Mouse (Mus musculus) intestine, embryonic 14.5 days (tissue): ENCODE results near the gene Sez6. TPM values are rescaled to one million over a fixed set of nuclear protein-coding genes. Genes with fewer than 3 reads are reported as not detected.

ENCODE experiments used
- ATAC-seq: fragments of 200-750 bp; cut with Nextera tagmentation; replicated peaks from 2 replicates; pipeline ENCODE4 v1.8.0; 2017; ENCODE audit warnings: low read depth, moderate number of reproducible peaks, moderate TSS enrichment, moderate library complexity; ENCODE audit not compliant: low FRiP score, low TSS enrichment
- DNase-seq: peaks from one replicate; pipeline ENCODE4 v3.0.0-alpha.2; 2018; ENCODE audit warnings: low spot score
- H3K27ac ChIP-seq: fragments of 300-500 bp; sonication (generic); 2 replicates; pipeline ENCODE4 v1.5.1; 2014; ENCODE audit warnings: low read depth, mild to moderate bottlenecking, control low read depth
- H3K27me3 ChIP-seq: fragments of 300-500 bp; sonication (generic); replicated peaks from 2 replicates; pipeline ENCODE4 v1.6.1; 2014; ENCODE audit warnings: low read length, control low read depth; ENCODE audit not compliant: control insufficient read depth, insufficient read depth
- H3K36me3 ChIP-seq: fragments of 300-500 bp; sonication (generic); 2 replicates; pipeline ENCODE4 v1.6.1; 2014; ENCODE audit warnings: low read length, control low read depth; ENCODE audit not compliant: control insufficient read depth, insufficient read depth
- H3K4me1 ChIP-seq: fragments of 300-500 bp; sonication (generic); replicated peaks from 2 replicates; pipeline ENCODE4 v1.6.1; 2014; ENCODE audit warnings: low read length, control low read depth, mixed read lengths; ENCODE audit not compliant: control insufficient read depth, insufficient read depth
- H3K4me2 ChIP-seq: fragments of 300-500 bp; sonication (generic); 2 replicates; pipeline ENCODE4 v1.6.1; 2014; ENCODE audit warnings: low read length
- H3K4me3 ChIP-seq: fragments of 300-500 bp; sonication (generic); 2 replicates; pipeline ENCODE4 v1.5.1; 2014; ENCODE audit warnings: low read depth, low read length, control low read depth, mixed read lengths
- H3K9ac ChIP-seq: fragments of 300-500 bp; sonication (generic); 2 replicates; pipeline ENCODE4 v1.6.1; 2014; ENCODE audit warnings: mild to moderate bottlenecking, low read length
- H3K9me3 ChIP-seq: fragments of 300-500 bp; sonication (generic); 2 replicates; pipeline ENCODE4 v1.6.1; 2016; ENCODE audit warnings: low read length, control low read depth; ENCODE audit not compliant: control insufficient read depth
- WGBS: fragments of 180-500 bp; shearing (Covaris S2); extraction: QIAGEN DNeasy Blood & Tissue Kit; methylation state at CpG from one replicate; pipeline ENCODE4 v1.1.7; 2014; 5-methylcytosine and 5-hydroxymethylcytosine counted together
- polyA plus RNA-seq: library from polyadenylated mRNA; unstranded; fragments of >200 nt; fragmentation: Nextera tagmentation; extraction: Ambion mirVana; gene quantifications from 2 replicates; pipeline ENCODE4 v1.2.1, GENCODE M21; 2014

Sez6 gene
- polyA plus RNA-seq, 1 experiment from 2014 or later: 1.4 TPM

DNA sequence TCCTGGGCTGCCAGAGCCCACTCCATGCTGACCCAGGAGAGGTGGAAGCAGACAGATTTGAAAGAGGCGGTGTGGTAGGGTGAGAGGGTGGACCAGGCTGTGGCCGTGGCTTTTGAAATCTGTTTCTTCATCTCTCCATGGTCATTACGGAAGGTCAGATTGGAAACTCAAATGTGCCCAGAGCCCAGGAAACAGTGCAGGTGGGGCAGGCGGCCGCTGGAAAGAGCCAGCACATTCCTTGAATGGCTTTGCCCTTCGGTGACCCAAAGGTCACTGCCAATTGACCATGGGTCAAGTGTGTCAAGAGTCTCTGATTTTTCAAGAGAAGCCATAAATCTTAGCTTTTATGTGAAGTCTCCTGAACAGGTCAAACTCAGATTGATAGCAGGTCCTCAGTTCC lies 17.1 kb upstream of the Sez6 start:
- no peak overlapping the region for H3K27ac ChIP-seq
- DNase-seq (no peak), ATAC-seq (no peak)
- H3K4me2 ChIP-seq: no peak overlapping the region
- peaks cover 47% of the 10 kb centered on the region for H3K27me3 ChIP-seq
- H3K36me3 ChIP-seq: no peaks in the 10 kb centered on the region
- WGBS: 46% methylated on average over 6 of the region's 6 CpGs
- H3K4me3 ChIP-seq: no peak overlapping the region
- H3K9ac ChIP-seq: no peak overlapping the region
- no peaks in the 10 kb centered on the region for H3K9me3 ChIP-seq
- no peaks in the 10 kb centered on the region for H3K4me1 ChIP-seq

DNA sequence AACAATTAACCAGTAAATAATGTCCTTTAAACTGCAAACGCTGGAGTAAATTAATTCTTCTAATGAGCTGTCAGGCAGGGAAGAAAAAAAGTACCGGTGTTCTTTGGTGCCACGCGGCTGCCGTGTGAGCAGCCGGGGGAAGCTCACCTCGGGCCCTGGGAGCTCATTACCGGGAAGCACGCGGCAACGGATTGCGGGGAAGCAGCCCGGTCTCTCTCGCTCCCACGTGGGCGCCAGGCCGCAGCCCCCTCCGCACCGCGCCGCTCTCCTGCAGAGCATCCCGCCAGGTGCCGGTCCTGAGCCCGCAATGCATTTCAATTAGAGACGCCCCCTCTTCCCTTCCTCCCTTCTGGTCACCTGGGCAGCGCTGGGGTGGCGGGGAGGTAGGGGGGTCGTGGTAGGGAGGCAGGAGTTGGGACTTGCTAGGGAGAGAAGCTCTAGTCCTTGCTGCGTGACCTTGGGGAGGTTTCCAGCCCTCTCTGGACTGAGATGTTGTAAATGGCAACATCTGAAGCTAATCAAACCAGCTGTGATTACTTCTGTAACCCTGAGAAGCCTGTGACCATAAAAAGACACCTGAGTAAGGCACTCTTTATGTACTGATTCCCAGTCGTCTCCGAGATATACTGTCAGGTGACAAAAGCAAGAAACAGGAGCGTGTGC lies 15.9 kb upstream of the Sez6 start:
- Histone ChIP-seq H3K9ac (no peak overlapping the region), H3K4me2 (0 out of 2 replicates have a peak overlapping the region, but pooled peaks have one; percentile 18), H3K4me3 (no peak overlapping the region; the same call in 1 of the 2 replicates), H3K4me1 (no peaks in the 10 kb centered on the region), H3K9me3 (no peaks in the 10 kb centered on the region), H3K27ac (no peak overlapping the region), H3K36me3 (no peaks in the 10 kb centered on the region), H3K27me3 (peaks cover 47% of the 10 kb centered on the region)
- DNase-seq (no peak), ATAC-seq (no peak)
- 3% methylated on average over 30 of the region's 32 CpGs for WGBS

DNA sequence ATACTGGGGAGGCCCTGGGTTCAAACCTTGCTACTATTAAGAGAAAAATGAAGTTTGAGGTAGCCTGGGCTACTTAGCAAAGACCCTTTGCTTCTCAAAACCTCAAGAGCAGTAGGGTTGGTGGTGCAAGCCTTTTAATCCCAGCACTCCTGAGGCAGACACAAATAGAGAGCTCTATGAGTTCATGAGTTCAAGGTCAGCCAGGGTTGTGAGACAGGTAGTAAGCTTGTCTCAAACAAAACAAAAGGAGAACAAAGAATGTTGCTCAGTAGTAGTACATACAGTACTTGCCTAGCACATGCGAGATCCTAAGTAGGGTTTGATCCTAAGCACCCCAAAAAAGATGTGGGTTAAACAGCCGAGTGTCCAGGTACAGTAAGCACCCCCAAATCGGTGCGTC lies 13.9 kb upstream of the Sez6 start:
- H3K27ac ChIP-seq: no peak overlapping the region
- no peak overlapping the region for H3K4me2 ChIP-seq
- no peaks in the 10 kb centered on the region for H3K9me3 ChIP-seq
- H3K4me3 ChIP-seq: no peak overlapping the region
- ATAC-seq (no peak), DNase-seq (no peak)
- no peaks in the 10 kb centered on the region for H3K36me3 ChIP-seq
- H3K27me3 ChIP-seq: peaks cover 47% of the 10 kb centered on the region
- H3K4me1 ChIP-seq: no peaks in the 10 kb centered on the region
- 75% methylated on average over 4 of the region's 4 CpGs for WGBS
- H3K9ac ChIP-seq: no peak overlapping the region

DNA sequence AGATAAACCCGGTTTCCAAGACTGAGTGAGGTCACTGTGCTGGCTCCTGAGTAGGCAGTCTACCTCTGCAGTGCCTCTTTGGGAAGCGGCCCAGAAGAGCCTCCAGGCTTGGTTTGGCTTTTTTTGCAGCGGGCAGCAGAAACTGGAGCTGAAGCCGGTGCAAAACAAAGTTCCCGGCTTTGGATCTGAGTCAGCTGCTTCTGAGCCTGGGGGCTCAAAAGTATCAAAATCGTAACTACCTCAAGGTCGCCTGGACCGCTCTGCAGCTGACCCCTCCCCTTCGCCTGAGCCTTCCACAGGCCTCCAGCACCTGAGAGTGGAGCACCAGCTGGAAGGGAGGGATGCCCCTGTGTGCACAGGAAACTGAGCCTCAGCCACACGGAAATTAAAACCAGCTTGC lies 13.4 kb upstream of the Sez6 start:
- DNase-seq (no peak), ATAC-seq (no peak)
- Histone ChIP-seq H3K27ac (no peak overlapping the region), H3K27me3 (peaks cover 46% of the 10 kb centered on the region), H3K9me3 (no peaks in the 10 kb centered on the region), H3K4me3 (no peak overlapping the region), H3K4me1 (no peaks in the 10 kb centered on the region), H3K9ac (no peak overlapping the region), H3K36me3 (no peaks in the 10 kb centered on the region), H3K4me2 (no peak overlapping the region)
- 47% methylated on average over 10 of the region's 10 CpGs for WGBS

DNA sequence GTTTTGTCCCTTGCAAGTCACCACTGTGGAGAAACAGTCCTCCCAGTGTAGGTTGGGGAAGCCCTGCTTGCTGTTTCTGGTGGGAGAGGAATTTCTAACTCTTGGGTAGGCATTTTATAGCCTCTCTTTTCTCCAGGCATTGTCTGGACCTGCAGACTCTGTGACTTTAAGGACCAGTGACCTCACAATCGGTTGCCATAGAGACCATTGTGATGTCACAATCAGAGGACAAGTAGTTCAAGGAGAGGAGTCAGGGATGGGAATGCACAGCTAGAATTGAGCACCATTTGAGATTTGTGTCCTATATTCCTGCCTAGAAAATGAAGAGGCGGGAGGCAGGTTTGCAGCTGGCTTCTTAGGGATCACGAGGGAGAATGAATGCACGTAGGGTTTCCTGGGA lies 7.3 kb upstream of the Sez6 start:
- 74% methylated on average over 4 of the region's 4 CpGs for whole genome bisulfite sequencing
- Histone ChIP-seq H3K4me1 (no peaks in the 10 kb centered on the region), H3K9me3 (no peaks in the 10 kb centered on the region), H3K27ac (no peak overlapping the region), H3K9ac (no peak overlapping the region), H3K4me3 (no peak overlapping the region), H3K4me2 (no peak overlapping the region), H3K27me3 (peaks cover 7% of the 10 kb centered on the region; the same call in 1 of the 2 replicates), H3K36me3 (no peaks in the 10 kb centered on the region)
- ATAC-seq: no peak
- no peak for DNase-seq

DNA sequence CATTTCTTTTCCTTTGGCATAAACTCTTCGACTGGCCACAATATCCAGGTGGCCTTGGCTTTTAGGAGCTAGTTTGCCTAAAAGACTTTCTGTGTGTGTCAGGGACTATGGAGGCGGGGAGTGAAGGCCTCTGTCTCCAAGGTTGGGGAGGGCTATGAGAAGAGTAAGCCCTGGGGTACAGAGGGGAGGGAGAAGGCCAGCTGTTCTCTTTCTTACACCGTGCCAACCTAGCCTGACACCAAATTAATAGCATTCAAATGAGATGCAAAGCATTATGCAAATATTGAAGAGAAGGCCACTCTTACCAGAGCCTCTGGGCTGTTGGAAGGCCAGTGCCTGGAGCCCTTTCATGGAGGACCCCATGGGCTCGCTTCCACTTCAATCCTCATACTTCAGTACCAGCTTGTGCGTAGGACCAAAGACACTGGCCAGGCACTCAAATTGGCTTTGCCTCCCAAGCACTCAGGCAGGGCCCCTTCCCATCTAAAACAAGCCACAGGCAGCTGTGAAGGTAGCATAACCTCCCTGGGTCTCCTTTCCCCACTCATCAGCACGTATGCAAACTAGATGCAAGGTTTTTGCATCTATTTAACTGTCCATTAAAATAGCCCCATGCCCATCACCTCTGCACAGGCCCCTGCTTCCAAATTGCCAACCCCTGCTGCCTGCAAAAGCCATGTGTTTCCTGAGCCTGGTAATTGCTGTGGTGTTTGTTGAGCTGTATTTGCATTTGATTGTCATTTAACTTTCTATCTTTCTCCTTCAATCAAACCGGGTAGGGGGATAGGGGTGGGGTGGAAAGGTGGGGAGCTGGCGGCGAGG lies 4.6 kb upstream of the Sez6 start:
- no peaks in the 10 kb centered on the region for H3K36me3 ChIP-seq
- H3K4me2 ChIP-seq: no peak overlapping the region
- H3K27ac ChIP-seq: no peak overlapping the region
- peaks cover 23% of the 10 kb centered on the region for H3K27me3 ChIP-seq
- DNase-seq (no peak), ATAC-seq (no peak)
- no peak overlapping the region for H3K4me3 ChIP-seq
- 33% methylated on average over 9 of the region's 9 CpGs for WGBS
- H3K9ac ChIP-seq: no peak overlapping the region
- no peaks in the 10 kb centered on the region for H3K4me1 ChIP-seq
- no peaks in the 10 kb centered on the region for H3K9me3 ChIP-seq

DNA sequence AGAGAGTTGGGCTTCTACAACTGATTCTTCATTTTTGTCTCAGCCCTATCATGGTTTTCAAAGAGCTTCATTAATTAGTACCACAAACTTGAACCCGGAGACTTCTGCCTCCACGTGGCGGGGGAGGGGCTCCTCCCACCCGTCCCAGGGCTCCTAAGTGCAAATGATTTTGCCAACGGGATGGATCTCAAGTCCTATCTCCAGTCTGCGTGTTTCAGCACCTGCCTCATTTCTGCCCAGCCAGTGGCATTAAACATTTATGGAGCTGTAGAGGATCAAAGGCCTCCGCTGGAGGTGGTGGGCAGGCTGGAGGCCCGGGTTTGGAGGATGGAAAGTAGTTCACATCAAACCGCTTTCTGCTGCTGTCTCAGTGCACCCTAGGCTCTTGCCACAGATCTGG lies 3.9 kb upstream of the Sez6 start:
- 8% methylated on average over 9 of the region's 9 CpGs for WGBS
- H3K4me3 ChIP-seq: no peak overlapping the region
- no peaks in the 10 kb centered on the region for H3K9me3 ChIP-seq
- H3K4me2 ChIP-seq: no peak overlapping the region
- DNase-seq (no peak), ATAC-seq (no peak)
- no peak overlapping the region for H3K9ac ChIP-seq
- no peak overlapping the region for H3K27ac ChIP-seq
- H3K36me3 ChIP-seq: no peaks in the 10 kb centered on the region
- peaks cover 6% of the 10 kb centered on the region for H3K4me1 ChIP-seq
- peaks cover 30% of the 10 kb centered on the region for H3K27me3 ChIP-seq

DNA sequence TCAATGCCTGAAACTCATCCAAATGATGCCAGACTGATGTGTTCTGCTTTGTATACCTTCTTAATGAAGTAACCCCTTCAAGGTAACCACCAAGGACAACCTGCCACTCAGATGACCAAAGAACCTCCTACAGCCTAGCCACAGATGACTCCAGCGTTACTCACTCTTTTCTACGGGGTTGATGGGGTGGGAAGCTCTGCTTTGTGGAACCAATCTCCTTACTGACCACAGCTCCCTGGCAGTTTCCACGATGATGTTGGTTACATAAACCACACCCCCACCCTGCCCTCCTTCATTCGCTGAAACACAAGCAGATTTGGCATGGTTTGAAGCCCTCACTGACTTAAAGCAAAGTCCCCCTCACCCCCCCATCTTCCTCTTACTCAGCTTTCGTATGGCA lies 2.8 kb upstream of the Sez6 start:
- Histone ChIP-seq H3K4me3 (no peak overlapping the region), H3K4me1 (peaks cover 7% of the 10 kb centered on the region), H3K9me3 (no peaks in the 10 kb centered on the region), H3K27me3 (peaks cover 41% of the 10 kb centered on the region), H3K27ac (no peak overlapping the region), H3K9ac (no peak overlapping the region), H3K36me3 (no peaks in the 10 kb centered on the region), H3K4me2 (no peak overlapping the region)
- DNase-seq: no peak
- no peak for ATAC-seq
- WGBS: 63% methylated on average over 5 of the region's 5 CpGs
